Mouse (Mus musculus) ovary, postnatal 36 days (tissue): ENCODE measurements around the gene Mkrn2os.
"Not testable (repeated sequence)": the region's sequence is repeated elsewhere in the genome, so short reads cannot be mapped to it uniquely, and the experiment has no call there.

Experiments used
- DNase-seq: peaks from one replicate; pipeline ENCODE4 v3.0.0; 2022; ENCODE audit warnings: low spot score, mixed read lengths

Mkrn2os gene

DNA sequence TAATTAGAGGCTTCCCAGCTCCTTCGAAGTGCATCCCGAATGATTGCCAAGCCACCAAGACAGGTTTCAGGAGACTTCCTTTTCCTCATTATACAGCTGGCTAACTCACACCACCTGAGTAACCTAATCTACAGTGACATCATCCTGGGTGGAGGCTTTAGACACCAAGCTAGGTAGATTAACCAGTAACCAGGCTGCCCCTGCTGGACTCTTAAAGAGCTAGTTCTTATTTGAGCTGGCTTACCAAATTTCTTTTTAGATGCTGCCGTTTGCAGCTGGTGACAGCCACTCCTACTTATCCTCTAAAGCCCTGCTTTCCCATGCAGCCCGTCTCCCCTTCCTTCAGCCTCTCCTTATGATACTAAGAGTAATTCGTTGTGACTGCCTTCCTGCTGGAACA, at the start of gene Mkrn2os:
Gene Mkrn2os, minus strand, starts transcription at position 119 of the 400 bp plus-strand sequence.
- DNase-seq = no peak

DNA sequence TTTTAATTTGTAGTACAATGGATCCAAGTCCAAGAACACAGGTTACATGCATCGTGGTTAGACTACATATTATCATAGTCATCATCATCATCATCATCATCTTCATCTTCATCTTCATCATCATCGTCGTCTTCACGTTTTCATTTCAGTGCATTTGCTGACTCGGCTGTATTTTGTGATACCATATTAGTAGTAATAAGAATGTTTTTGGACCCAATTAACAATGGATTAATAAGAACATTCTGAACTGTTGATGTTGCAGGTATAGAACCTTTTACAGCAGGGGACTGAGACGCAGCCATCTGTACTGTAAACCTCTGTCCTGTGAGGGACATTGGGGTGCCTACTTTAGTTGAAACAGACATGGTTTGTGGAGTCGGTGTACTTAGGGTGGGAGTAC, 45.8 kb upstream of the Mkrn2os start:
- DNase-seq = not testable (repeated sequence)

DNA sequence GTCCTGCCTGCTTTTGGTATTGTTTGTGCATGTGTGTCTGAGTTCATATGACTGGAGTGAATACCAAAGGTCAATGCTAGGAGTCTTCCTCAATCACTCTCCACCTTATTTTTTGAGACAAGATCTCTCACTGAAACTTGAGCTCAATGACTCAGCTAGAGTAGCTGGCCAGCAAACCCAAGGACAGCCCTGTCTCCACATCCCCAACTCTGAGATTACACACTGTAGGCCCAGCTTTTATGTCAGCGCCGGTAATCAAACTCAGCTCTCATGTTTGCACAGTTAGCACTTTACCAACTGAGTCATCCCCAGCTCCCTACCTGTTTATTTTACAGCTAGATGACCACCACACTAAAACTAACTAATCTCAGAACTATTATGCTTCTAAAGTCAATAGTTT, 41.6 kb upstream of the Mkrn2os start:
- DNase-seq = no peak

DNA sequence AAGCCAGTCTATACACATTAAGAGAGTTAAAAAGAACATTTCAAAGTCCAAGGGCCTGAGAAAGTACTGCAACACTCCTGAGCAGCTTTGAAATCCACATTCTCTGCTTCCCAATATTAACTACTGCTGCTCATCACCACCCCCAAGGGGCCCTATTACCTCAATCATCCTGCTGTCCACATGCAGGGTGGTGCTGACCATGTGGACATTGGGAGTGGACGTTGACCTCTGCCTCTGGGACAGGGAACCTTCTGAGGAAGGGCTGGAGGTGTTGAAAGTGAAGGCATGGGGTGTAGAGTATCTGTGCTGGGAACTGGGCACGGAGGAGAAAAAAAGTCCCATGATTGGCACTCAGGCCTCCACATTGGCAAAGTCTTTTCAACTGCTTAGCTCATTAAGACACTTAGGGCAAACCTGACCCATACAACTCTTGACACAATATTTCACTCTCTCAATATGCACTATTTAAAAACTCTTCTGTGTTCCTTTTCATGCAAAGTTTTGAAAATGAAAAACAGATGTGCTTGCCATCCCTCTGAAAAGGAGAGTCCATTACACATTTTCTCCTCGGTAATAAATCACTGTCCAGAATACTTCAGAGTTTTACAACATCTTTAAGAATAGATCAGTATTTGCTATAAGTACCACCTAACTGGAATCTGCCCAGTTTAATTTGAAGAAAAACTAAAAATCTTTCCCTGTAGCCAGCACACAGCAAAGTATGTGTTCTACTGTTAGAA, 38.9 kb upstream of the Mkrn2os start:
- no peak for DNase-seq

DNA sequence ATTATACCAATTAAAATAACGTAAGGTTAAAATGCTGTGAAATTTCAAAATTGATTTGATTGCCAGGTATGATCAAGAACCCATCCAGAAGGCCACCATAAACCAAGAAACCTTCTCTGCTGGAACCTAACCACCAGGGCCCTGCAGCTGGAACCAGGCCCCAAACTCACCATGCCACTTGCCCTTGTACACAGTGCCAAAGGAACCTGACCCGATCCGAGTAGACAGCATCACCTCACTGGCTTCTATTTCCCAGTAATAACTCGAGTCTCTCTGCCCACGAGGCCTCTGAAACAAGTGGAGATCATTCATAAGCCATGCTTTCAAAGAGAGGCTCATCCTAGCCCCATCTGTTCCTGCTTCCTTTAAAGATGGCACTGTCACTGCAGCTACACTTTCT, 33.7 kb upstream of the Mkrn2os start:
- DNase-seq = no peak

DNA sequence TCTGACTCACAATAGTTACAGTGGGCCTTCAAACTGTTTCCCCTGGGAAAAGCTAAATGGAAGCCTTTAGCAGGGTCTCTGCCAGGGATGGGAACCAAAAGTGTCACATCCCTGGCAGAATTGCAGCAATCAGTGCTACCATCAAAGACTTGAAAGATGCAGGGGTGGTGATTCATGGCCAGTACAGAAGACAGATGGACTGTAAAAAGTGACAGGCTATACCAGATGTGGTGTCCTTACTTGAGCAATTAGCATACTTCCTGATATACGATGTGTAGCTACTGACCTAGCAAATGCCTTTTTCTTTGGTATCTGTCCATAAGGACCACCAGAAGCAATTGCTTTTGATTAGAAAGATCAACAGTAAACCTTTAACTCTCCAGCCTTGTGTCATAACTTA, 28.6 kb upstream of the Mkrn2os start:
- DNase-seq = no peak

DNA sequence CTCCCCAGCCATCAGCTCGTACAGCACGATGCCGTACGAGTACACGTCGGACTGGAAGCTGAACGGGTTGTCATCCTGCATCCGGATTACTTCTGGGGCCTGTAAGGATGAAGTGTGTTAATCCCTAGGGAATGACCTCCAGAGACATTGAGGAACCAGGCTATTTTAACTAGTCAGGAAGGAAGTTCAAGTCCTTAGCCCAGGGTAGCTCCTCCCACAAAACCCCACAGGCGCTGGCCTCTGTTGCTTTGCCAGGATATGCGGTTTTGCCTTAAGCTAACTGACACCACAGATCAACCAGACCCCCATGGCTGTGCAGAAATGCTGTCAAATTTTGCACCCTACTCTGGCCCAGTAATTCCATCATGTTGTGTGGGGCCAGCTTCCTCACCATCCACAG, 27.4 kb upstream of the Mkrn2os start:
- DNase-seq = no peak

DNA sequence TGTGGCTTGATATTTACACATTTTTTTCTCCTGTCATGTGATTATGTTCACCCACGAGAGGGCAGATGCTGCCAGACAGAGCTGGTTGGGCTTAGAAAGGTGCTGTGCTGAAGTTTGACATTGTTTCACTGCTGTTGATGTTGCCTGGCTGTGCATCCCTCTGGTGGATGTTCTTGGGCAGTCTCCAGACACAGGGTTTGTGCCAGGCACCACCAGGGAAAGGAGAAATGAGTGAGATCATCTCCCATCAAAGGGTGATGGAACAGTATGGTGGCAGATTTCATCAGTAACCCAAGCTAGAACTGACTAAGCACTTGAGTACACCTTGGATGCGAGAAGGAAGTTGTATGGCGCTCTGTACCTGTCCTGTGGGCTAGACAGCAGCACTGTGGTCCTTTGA, 23.6 kb upstream of the Mkrn2os start:
- DNase-seq = no peak

DNA sequence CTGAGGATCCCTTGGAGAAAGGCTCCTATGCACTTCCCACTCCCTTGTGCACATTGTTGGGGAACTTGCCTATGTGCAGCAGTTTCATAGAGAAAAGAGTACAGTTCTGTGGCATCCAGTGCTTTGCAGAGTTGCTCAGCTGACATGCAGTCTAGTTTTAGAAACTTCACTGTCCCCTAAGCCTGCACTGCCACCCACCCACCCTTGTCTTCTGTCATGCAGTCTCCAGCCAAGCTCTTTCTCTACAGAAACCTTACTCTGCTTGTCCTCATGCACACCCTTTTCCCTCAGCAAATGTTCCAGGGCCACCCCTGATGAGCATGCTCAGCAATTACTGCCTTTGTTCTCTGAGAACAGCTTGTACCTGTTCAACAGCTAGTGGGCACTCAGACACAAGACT, 21.4 kb upstream of the Mkrn2os start:
- DNase-seq = no peak

DNA sequence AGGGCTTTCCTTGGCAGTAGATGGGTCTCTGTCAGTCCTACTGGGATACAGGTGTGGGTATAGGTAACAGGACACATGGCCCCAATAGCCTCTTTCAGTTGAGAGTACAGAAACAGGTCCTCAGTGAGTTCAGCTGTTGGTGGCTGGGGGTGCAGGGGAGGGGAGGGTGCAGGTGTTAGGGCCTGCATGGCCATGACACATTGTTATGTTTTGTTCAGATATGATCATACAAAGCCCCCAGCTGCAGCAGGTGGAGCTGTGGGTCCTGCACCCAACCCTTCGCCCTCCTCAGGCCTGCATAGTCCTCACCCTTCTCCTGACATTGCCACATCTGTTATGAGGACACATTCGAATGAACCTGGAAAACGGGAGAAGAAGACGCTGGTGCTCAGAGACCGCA, 17.9 kb upstream of the Mkrn2os start:
- no peak for DNase-seq

DNA sequence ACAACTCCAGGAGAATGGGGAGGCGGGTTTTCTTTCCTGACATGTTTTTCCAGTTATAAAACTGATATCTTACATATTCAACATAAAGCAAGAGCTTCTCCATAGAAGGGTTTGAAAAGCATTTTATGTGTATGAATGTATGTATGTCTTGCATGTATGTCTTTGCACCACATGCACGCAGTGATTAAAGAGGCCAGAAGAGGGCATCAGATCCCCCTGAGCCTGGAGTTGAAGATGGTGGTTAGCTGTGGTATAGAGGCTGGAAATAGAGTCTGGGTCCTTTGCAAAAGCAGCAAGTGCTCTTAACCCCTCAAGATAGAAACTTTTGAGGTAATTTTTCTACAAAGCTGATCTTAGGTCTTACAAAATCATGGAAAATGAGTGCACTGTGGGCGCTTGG, 16.7 kb upstream of the Mkrn2os start:
- no peak for DNase-seq

DNA sequence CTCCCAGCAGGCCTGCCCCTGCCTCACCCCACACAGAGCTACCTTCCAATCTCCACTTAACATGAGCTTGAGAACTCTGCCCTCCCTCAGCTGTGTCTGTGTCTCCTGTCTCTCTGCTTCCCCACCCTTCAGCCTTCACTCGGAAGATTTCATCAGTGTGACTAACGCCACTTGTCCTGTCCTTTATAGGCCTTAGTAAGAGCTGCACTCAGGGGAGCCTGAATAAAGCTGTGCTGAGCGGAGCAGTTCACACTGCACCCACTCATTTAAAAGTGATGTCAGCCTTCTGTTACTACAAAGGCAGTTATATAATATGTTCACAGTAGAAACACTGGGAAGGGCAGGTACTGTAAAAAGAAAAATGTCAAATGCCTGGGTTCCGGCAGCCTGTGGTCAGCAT, 15.1 kb upstream of the Mkrn2os start:
- DNase-seq = no peak

DNA sequence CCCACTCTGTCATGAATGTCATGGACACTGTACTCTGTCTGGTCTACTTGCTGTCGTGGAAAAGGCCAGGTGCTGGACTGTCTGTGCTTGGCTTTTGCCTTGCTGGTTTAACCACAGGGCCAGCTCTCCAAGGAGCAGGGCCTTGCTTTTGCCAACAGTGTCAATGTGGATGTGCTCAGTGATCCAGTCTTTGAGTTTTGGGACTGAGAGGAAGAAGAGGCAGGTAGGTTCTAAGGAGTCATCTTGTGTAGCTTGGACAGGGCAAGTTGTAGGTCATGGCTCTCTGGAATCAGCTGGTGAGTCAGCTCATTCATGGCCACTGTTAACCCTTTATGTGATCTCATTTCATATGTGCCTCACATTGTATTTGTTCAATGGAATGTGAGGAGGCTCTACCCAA, 14.1 kb upstream of the Mkrn2os start:
- no peak for DNase-seq

DNA sequence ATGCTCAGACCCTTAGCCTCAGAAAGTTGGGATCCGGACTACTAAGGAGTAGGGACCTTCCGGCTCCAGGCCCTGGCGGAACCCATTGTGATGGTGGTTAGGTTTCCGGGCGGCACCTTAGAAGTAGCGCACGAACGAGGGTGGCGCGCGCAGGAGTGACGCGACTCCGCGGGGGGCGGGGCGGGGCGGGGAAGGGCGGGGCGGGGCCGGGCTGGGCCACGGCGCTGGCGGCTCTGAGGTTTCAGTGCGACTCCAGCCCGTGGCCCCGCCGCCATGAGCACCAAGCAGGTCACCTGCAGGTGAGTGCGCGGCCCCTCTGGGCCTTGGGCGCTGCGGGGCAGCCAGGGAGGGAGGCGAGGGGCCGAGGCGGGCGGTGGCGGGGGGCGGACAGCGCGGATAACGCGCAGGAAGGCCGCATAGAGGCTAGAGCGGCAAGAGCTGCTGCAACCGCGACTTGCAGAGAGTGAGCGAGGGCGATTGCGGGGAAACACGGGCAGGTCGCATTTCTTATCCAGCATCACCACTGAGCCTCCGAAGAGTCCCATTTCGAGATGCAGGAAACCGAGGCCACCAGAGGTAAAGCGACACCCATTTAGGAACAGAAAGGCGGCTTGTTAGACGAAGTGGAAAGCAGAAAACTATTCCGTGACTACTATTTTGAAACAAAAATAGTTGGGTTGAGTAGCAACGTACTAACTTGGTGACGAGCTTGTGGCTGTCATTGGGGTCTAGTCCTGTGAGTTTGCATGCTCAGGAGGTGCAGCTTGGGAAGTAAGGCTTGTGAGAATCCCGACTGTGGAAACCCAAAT, 9.5 kb upstream of the Mkrn2os start, which contains the start of gene Mkrn2:
Gene Mkrn2, plus strand, starts transcription at position 188 of the 809 bp plus-strand sequence.
- peak; percentile 82 for DNase-seq

DNA sequence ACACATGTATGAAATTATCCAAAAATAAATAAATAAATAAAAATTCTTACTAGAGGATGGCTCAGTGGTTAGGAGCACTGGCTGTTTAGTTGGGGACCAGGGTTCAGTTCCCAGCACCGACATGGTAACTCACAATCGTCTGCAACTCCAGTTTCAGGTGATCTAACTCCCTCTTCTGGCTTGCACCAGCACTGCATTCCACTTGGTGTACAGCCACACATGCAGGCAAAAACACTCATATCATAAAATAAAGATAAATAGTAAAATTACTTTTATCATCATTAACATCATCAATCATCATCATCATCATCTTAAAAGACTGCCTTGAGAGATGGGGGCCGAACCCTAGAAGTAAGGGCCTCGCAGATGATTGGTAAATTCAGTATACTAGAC, 8.9 kb upstream of the Mkrn2os start:
- no peak for DNase-seq

DNA sequence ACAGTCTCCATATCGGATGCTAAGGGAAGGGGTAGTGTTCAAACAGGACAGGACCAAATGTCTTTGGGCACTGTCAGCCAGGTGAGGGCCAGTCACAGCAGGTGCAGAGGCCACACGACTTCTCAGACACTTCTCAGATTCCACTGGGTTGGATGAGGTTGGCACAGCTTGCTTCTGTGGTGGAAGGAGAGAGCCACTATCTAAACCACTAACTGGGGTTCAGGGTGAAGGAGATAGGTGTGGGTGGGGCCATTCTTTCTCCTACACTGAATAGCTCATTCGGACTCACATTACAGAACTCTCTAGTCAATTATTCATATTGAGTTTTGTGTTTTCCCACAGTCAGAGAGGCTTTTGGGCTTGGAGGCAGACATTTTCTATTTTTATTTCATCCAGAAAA, 3.3 kb upstream of the Mkrn2os start:
- no peak for DNase-seq

DNA sequence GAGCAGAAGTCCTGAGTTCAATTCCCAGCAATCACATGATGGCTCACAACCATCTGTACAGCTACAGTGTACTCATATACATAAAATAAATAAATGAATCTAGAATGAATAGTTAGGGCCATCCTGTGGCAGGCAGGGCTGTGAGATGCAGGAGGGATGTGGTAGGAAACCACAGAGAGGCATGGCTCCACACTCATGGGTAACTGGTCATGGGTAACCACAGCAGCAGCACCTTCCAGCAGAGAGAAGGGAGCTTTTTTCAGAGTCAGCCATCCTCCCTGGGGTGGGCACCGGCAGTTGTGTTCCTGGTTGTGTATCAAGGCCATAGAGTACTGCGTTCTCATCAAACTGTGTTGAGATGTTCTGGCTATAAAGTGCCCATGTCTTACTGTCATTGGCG, 2.1 kb upstream of the Mkrn2os start:
- DNase-seq = no peak

DNA sequence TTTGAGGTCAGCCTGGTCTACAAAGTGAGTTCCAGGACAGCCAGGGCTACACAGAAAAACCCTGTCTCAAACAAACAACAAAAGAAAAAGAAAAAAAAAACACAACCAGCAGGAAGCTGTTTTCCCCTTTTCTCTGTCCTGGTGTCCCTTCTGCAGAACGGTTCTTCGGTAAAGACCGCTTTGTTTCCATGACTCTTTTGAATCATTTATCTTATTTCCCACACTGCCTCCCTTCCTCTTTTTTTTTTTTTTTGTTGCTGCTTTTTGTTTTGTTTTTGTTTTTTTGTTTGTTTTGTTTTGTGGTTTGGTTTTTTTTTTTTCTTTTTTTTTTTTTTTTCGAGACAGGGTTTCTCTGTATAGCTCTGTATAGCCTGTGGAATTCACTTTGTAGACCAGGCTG, 876 bp upstream of the Mkrn2os start:
- no peak for DNase-seq

DNA sequence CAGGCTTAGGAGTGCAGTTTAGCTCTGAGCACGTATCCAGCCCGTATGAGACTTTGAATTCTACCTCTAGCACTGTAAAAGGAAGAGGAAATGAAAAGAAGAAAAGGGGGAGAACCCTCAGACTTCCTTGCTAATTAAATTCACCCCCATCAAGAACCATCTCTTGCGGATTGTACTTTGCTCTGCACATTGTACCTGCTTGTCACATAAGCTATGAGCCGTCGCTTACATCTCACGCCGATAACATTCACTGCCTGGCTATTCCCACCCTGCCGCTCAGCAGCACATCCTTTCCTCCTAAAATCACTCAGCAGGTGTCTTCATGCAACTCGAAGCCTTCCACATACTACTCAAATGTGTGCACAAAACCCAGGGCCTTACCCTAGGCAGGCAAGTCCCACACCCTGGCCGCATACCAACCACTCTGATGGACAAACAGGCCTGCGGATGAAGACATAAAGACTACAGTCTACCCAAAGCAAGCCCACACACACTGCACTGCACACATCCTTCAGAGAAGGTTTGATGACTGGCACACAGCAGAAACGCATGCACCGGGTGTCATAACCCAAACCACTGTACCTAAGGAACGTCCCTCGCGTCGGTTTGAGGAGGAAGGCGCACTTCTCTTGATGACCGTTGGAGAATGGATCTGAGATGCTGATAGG, 550 bp downstream of the Mkrn2os start:
- no peak for DNase-seq

DNA sequence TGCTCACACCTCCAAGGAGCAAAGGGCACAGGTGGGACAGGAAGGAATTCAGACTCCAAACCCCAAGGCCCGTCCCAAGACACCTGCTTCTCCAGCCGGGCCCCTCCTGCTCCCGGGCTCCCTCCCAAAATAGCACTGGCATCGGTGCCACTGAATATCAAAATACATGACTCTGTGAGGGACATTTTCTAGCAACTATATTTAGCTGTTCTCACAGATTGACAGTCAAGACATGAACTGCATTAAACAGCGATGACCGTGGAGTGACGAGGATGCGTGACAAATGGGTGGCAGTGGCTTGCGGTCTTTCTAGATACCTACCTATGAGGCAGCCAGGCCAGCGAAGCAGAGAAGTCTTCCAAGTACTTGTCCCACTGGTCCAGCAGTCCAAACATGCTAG, 6.1 kb downstream of the Mkrn2os start:
- no peak for DNase-seq

DNA sequence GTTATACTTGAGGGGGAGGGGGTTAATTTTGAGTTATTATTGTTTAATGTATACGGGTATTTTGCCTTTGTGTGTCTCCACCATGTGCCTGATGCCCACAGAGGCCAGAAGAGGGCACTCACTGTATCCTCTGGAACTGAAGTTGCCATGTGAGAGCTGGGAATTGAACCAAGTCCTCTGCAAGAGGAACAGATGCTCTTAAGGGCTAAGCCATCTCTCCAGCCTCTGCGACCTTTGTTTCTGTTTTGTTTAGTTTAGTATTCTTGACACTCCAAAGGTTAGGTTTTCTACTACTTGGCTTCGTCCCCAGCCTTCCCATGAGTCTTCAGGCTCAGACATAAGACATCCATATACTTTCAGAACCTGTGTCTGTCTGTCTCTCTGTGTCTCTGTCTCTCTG, 8.2 kb downstream of the Mkrn2os start:
- no peak for DNase-seq

DNA sequence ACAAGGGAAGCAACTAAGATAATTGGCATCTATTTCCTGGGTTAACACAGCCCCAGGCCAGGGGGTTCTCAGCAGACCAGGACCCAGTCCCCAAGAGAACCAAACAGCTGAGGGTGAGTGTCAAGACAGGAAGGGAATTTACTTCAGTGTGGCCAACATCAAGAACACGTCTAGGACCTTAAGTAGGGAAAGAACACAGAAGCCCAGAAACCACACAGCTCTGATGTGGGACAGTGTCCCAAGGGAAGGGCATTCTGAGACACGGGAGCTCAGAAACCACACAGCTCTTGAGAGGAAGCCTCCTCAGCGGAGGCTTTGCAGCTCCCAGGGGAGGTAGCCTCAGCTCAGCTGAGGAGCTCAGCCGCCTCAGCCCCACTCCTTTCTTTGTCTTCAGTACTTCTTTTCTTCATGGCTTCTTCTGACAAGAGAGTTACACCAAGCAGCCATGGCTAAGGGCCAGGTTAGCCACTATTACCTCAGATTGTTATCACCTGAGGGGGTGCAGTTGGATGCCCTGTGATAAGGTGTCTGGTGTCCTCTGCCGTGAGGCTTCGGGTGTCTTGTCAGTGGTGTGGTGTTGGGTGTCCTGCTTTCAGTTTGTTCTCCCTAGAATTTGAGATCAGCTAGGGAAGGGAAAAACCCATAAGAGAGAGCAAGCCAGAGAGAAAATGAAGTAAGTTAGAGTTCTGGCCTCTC, 8.8 kb downstream of the Mkrn2os start:
- no peak for DNase-seq
